ENCODE assay signal across 8 mouse cellular contexts in the genomic region with DNA sequence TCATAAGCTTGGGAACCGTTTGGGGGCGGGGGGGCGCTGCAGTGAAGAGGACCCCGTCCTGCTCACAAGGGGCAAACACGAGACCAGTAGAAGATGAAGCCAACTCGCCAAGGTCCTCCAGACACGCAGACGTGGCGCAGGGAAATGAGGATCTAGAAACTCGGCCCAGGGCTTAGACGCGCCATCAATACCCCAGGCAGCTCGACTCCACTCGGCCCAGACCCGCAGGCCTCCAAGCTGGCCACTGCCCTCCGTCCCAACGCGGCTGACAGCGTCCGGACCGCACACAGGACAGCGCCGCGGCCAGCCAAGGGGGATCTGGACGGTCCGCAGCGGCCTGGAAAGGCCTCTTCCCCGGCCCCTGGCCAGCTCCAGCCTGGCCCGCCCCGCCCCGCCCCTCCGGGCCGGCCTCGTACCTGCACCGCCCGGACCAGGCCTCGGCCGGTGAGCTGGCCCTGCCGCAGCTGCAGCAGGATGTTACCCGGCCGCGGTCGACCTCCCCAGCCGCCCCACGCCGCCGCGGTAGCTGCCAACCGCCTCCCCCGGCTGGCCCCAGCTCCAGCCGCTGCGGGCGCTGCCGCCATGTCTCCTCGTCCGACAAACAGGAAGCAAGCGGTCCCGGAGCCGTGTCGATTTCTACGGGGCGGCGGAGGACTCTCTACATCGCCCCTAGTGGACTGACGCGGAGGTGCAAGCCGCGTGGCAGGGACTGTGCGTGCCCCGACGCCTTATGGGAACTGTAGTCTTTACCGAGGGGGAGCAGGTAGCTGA. TPM values are rescaled to one million over a fixed set of nuclear protein-coding genes. Genes with fewer than 3 reads are reported as not detected.
A peak's percentile ranks its signal among the peaks of the same experiment; 100 is the strongest.
DNase-seq lines count a peak whose midpoint lies in the region; ATAC-seq lines count a peak whose summit lies in the region.

TSS of gene Trpc4ap (minus strand) at position 662 of the 771 bp plus-strand sequence.

- H3K27ac ChIP-seq in hindbrain, embryonic 13.5 days: peak within 1 kb of the TSS; percentile 95

- H3K4me2 ChIP-seq in hindbrain, embryonic 13.5 days: peak within 1 kb of the TSS; percentile 72

- H3K27me3 ChIP-seq in hindbrain, embryonic 13.5 days: no peaks in the 10 kb centered on the region

- no peaks in the 10 kb centered on the region for H3K9me3 ChIP-seq in hindbrain, embryonic 13.5 days

- ATAC-seq in hindbrain, embryonic 13.5 days (ENCODE audit: low FRiP score): peak; percentile 93

- peaks cover 4% of the 10 kb centered on the region for H3K36me3 ChIP-seq in hindbrain, embryonic 13.5 days

- peak; percentile 98 for DNase-seq in NIH3T3 (ENCODE audit: low read depth)
- DNase-seq in cerebellum, postnatal 10 days: peak; percentile 99
- DNase-seq in frontal cortex, postnatal 14 days (ENCODE audit: low spot score in 2 of 2): peak; percentile 91 to 98
- peak; percentile 99 for DNase-seq in layer of hippocampus, postnatal 25 days (ENCODE audit: extremely low spot score in 1 of 2, low spot score in 1 of 2)
- DNase-seq in lung, postnatal 25 days (ENCODE audit: low spot score): peak; percentile 96
- peak; percentile 99 for DNase-seq in retina, embryonic 14.5 days (ENCODE audit: low spot score)
- DNase-seq in thymus, postnatal 4 days: peak; percentile 98

- H3K4me3 ChIP-seq in hindbrain, embryonic 13.5 days: peak within 1 kb of the TSS; percentile 98

- WGBS in hindbrain, embryonic 13.5 days: under 1% methylated on average over 63 of the region's 72 CpGs

- peak within 1 kb of the TSS; percentile 99 for H3K9ac ChIP-seq in hindbrain, embryonic 13.5 days

- peaks cover 28% of the 10 kb centered on the region for H3K4me1 ChIP-seq in hindbrain, embryonic 13.5 days (replicated peaks)

RNA-seq across cellular contexts. Expression of gene Trpc4ap, which starts in this region (rescaled TPM):
- polyA plus RNA-seq in hindbrain, embryonic 13.5 days (2015; fragmentation: Nextera tagmentation; extraction: Ambion mirVana): 166 and 170 TPM in 2 replicates
- total RNA-seq in layer of hippocampus, postnatal 25 days (2021): 100 to 1,000 TPM; 161 to 163 TPM

Comparison
In these comparisons a context has a peak if more than half of its experiments do, and no peak if none do; other contexts are left out.
1. Peak in every context shown above with its lines: DNase-seq, ATAC-seq, H3K4me3 ChIP-seq and H3K27ac ChIP-seq.